Mouse (Mus musculus) small intestine, adult 2 months (tissue): ENCODE measurements around the gene Kcna2.

Experiments used
- CTCF ChIP-seq: fragments of 200-500 bp; IDR thresholded peaks from 2 replicates; pipeline ENCODE4 v1.5.1; 2012; ENCODE audit warnings: low read depth, mild to moderate bottlenecking, control low read depth, inconsistent platforms, low read length, moderate library complexity, mixed read lengths; ENCODE audit not compliant: insufficient replicate concordance, insufficient read length; ENCODE audit errors: extremely low read depth
- POLR2A ChIP-seq: fragments of 200-500 bp; IDR thresholded peaks from 2 replicates; pipeline ENCODE4 v1.6.1; 2012; ENCODE audit warnings: low read depth, mild to moderate bottlenecking, control low read depth, inconsistent platforms, low read length, moderate library complexity

DNA sequence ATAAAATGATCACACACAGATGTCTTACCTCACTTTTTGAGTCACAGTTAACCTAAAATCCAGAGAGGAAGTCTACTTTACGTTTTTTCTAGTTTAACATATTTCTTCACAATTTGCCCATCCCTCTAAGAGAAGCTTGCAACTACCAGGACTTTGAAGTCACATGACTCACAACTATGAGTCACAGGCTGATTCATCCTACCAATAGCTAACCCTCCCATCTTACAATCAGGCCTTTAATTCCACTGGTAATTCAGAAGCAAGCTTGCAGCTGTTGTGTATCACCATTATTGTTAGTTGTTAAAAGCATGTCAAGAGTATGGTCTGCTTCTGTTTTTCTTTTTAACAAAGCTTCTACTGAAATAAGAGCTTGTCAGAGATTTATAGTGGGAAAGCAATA is 38.2 kb upstream of the Kcna2 start:
- TF ChIP-seq CTCF (no peak), POLR2A (no peak)
